Mouse (Mus musculus): ENCODE measurements at regions not wholly inside any gene's neighbourhood (a gene's known extent, or its start where the extent isn't known, plus 50 kb on each side); places are given as distances from the start of the nearest gene placed in this dataset.

GRCm38 (mm10) chr1:133504116-133504515 is 79.9 kb upstream of the Sox13 start:
- Histone ChIP-seq H3K4me2 (replicated peaks) (no peak overlapping the region), H3K4me1 (0 out of 2 replicates have a peak, but pooled peaks cover 6% of the 10 kb centered on the region), H3K9me3 (no peaks in the 10 kb centered on the region), H3K27ac (no peak overlapping the region), H3K4me3 (no peak overlapping the region), H3K9ac (no peak overlapping the region), H3K27me3 (no peaks in the 10 kb centered on the region), H3K36me3 (no peaks in the 10 kb centered on the region)
- no peak for ATAC-seq (ENCODE audit: low FRiP score, low read depth)
- 42% methylated on average over 3 of the region's 3 CpGs for WGBS

DNA sequence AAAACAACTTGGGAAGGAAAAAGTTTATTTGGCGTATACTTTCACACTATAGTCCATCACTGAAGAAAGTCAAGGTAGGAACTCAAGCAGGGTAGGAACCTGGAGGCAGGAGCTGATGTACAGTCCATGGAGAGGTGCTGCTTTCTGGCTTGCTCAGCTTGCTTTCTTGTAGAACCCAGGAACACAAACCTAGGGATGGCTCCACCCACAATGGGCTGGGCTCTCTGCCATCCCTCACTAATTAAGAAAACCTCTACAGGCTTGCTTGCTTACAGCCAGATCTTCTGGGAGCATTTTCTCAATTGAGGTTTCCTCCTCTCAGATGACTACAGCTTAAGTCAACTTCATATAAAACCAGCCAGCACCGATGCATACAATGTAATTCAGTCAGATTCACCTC is 79.2 kb upstream of the Sox13 start:
- WGBS: 83% methylated on average over 2 of the region's 2 CpGs
- no peaks in the 10 kb centered on the region for H3K36me3 ChIP-seq
- no peak overlapping the region for H3K4me3 ChIP-seq
- H3K9ac ChIP-seq: no peak overlapping the region
- H3K4me1 ChIP-seq: 0 out of 2 replicates have a peak, but pooled peaks cover 6% of the 10 kb centered on the region
- H3K9me3 ChIP-seq: no peaks in the 10 kb centered on the region
- H3K4me2 ChIP-seq (replicated peaks): no peak overlapping the region
- no peak for ATAC-seq (ENCODE audit: low FRiP score, low read depth)
- no peaks in the 10 kb centered on the region for H3K27me3 ChIP-seq
- H3K27ac ChIP-seq: no peak overlapping the region

DNA sequence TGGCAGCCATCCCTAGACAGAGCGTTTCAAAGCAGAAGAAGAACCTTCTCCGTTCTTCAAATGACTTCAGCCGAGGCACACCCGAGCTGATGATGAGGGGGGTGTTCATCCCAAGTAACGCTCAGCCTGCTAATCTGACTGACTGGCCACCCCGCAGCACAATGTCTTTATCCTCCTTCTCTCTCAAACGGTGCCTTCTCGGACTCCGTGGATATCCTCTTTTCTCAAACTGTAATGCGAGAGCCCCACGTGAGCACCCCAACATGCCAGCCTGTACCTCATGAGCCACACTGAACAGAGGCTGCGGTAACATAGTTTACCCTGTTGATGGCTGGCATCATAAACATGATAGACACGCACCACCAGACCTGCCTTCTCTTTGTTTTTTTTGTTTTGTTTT is 76.8 kb upstream of the Sox13 start:
- H3K9ac ChIP-seq: no peak overlapping the region
- no peak overlapping the region for H3K4me3 ChIP-seq
- 72% methylated on average over 13 of the region's 13 CpGs for WGBS
- no peak overlapping the region for H3K27ac ChIP-seq
- no peaks in the 10 kb centered on the region for H3K9me3 ChIP-seq
- no peaks in the 10 kb centered on the region for H3K27me3 ChIP-seq
- no peak for ATAC-seq (ENCODE audit: low FRiP score, low read depth)
- H3K4me1 ChIP-seq: 0 out of 2 replicates have a peak, but pooled peaks cover 6% of the 10 kb centered on the region
- no peaks in the 10 kb centered on the region for H3K36me3 ChIP-seq
- H3K4me2 ChIP-seq (replicated peaks): no peak overlapping the region

- Histone ChIP-seq H3K4me2 (replicated peaks) (peak overlapping the region; percentile 72), H3K4me1 (peaks cover 20% of the 10 kb centered on the region), H3K9ac (peak overlapping the region; percentile 60), H3K9me3 (no peaks in the 10 kb centered on the region), H3K4me3 (peak overlapping the region; percentile 37), H3K27me3 (no peaks in the 10 kb centered on the region), H3K36me3 (no peaks in the 10 kb centered on the region), H3K27ac (peak overlapping the region; percentile 61; the same call in 1 of the 2 replicates)
- ATAC-seq (ENCODE audit: low FRiP score, low read depth): peak; percentile 41
- 1% methylated on average over 29 of the region's 29 CpGs for WGBS
Observed at GRCm38 (mm10) chr1:133492986-133493741, 69.0 kb upstream of the Sox13 start.

DNA sequence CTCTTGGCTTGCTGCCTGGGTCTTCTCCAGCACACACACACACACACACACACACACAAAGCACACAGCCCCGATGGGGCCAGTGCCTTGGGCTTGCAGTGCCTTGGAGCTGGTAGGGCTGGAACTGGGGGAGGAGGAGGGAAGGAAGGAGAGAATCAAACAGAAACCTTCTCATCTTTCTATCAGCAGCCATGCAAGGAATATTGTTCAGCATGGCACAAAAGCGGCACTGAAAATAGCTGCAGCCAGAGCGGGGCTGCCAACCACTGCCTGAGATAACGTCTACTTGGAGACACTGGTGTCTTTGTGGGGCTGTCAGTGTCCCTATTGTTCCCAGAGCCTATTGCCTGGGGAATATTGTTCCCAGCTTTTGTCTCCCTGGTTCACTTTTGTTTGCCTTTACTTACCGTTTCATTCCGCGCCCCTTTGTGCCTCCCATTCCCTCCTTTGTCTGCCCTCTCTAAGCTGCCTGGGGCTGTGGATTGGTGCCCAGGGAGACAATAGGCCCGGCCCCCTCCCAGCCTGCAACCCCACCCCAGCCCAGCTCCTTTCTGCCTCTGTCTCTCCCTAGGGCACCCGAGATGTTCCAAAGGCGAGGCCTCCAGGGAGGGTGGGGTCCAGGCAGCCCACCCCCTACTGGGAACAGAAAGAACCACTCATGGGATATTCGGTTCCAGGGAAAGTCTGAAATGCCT is 68.3 kb upstream of the Sox13 start:
- Histone ChIP-seq H3K4me1 (peaks cover 20% of the 10 kb centered on the region), H3K9me3 (no peaks in the 10 kb centered on the region), H3K36me3 (no peaks in the 10 kb centered on the region), H3K9ac (peak overlapping the region; percentile 60), H3K27me3 (no peaks in the 10 kb centered on the region), H3K4me2 (replicated peaks) (peak overlapping the region; percentile 72), H3K4me3 (peak overlapping the region; percentile 37), H3K27ac (peak overlapping the region; percentile 61; the same call in 1 of the 2 replicates)
- ATAC-seq (ENCODE audit: low FRiP score, low read depth): peak; percentile 57
- 9% methylated on average over 11 of the region's 11 CpGs for WGBS

DNA sequence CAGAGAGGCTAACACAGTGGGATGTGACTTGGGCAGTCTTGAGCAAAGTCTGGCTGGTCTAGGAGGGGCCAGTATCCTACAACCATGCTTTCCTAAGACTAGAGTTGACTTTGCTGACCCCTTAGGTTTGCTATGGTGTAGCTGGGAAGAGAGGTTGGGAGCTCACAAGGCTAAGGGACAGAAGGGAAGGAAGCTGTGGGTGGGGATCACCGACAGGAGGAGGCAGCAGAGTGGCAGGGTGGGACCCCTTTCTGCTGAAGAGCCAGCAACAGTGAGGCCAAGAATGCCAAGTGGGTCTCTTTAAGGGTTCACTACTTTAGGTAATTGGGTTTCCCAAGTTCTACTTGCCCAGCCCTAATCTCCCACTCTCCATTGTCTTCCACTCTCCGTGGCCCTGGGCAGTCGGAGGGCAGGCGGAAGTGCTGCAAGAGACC is 67.7 kb upstream of the Sox13 start:
- peaks cover 20% of the 10 kb centered on the region for H3K4me1 ChIP-seq
- no peak overlapping the region for H3K27ac ChIP-seq
- no peaks in the 10 kb centered on the region for H3K27me3 ChIP-seq
- no peak overlapping the region for H3K9ac ChIP-seq
- H3K4me2 ChIP-seq (replicated peaks): peak overlapping the region; percentile 72
- WGBS: 48% methylated on average over 4 of the region's 4 CpGs
- no peak overlapping the region; the same call in 1 of the 2 replicates for H3K4me3 ChIP-seq
- no peaks in the 10 kb centered on the region for H3K9me3 ChIP-seq
- no peaks in the 10 kb centered on the region for H3K36me3 ChIP-seq
- ATAC-seq (ENCODE audit: low FRiP score, low read depth): no peak

DNA sequence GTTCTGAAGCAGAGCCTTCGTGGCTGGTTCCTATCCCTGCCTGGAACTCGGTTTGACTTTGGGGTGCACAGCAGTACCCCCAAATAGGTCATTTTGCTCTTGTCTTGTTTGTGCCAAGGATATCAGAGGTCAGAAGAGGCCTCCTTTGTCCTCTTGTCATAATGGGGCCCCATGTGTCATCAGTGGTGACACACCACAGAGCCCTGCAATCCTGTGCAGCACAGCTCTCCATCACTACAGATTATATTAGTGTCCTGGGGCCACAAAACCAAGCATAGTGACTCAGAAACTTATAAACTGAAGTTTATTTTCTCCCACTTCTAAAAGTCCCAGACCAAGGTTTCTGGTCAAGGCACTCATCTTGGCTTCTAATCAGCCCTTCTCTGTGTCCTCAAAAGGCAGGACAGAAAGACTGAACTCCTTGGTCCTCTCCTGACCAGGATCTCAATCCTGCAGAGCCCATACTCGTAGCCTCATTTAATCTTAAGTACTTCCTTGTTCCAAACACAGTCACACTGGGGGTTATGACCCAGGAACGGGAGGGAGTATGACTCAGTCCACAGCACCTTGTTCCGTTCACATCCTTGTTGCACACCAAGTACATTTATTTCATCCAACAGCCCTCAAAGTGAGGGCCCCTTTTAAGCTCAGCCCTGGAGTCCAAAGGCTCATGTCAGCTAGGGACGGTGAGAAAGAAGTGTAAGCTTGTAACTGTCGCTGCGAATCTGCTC is 63.2 kb upstream of the Sox13 start:
- no peaks in the 10 kb centered on the region for H3K36me3 ChIP-seq
- no peak overlapping the region for H3K4me3 ChIP-seq
- no peak overlapping the region for H3K9ac ChIP-seq
- peaks cover 10% of the 10 kb centered on the region for H3K4me1 ChIP-seq
- no peak overlapping the region for H3K4me2 ChIP-seq (replicated peaks)
- WGBS: 70% methylated on average over 8 of the region's 8 CpGs
- H3K27me3 ChIP-seq: no peaks in the 10 kb centered on the region
- H3K27ac ChIP-seq: no peak overlapping the region
- ATAC-seq (ENCODE audit: low FRiP score, low read depth): no peak
- no peaks in the 10 kb centered on the region for H3K9me3 ChIP-seq

DNA sequence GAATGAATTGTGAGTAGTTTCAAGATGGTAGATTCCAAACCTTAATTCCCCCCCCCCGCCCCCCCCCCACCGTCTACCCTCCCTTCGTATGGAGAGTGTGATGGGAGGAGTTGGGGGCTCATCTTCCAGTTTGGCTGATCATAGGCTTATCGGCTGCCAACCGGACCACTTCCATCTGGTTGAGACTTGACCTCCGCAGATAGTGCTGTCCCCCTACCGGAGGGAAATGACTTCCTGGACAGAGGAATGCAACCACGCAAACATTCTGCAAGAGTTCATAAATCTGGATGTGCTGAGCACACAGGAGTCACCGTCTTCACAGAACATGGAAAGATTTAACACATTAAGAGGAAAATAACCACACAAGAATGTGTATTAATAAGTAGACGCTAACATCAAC is 62.2 kb upstream of the Sox13 start:
- Histone ChIP-seq H3K4me1 (0 out of 2 replicates have a peak, but pooled peaks cover 6% of the 10 kb centered on the region), H3K27ac (no peak overlapping the region)
- 38% methylated on average over 10 of the region's 10 CpGs for WGBS

DNA sequence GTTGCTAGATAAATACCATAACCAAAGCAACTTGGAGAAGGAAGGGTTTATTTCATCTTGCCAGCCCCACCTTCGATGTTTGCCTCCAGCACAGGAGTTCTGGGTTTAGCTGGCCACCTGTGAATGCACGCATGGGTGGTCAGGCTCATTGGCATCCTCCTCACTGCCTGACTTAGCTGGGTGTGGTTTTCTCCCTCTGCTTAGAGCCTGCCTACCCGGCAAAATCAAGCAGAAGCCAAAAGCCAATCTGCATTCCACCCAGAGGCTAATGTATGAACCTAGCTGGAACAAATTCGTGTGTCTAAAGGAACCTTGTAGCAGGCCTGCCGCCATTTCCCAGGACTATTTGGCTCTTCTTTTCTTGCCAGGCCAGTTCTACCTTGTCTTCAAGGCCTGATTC is 58.7 kb upstream of the Sox13 start:
- ATAC-seq (ENCODE audit: low FRiP score, low read depth): no peak
- H3K4me3 ChIP-seq: no peak overlapping the region
- 0 out of 2 replicates have a peak, but pooled peaks cover 6% of the 10 kb centered on the region for H3K4me1 ChIP-seq
- WGBS: 46% methylated on average over 5 of the region's 5 CpGs
- H3K27ac ChIP-seq: no peak overlapping the region
- no peaks in the 10 kb centered on the region for H3K27me3 ChIP-seq
- H3K36me3 ChIP-seq: no peaks in the 10 kb centered on the region
- H3K4me2 ChIP-seq (replicated peaks): no peak overlapping the region
- H3K9me3 ChIP-seq: no peaks in the 10 kb centered on the region
- H3K9ac ChIP-seq: no peak overlapping the region

More for the DNA sequence above, 62.2 kb upstream of the Sox13 start:
- Histone ChIP-seq H3K9ac (no peak overlapping the region), H3K4me2 (replicated peaks) (no peak overlapping the region), H3K4me3 (no peak overlapping the region), H3K27me3 (no peaks in the 10 kb centered on the region), H3K9me3 (no peaks in the 10 kb centered on the region), H3K36me3 (no peaks in the 10 kb centered on the region)
- ATAC-seq (ENCODE audit: low FRiP score, low read depth): no peak

- Histone ChIP-seq H3K4me3 (no peak overlapping the region), H3K4me2 (replicated peaks) (no peak overlapping the region), H3K27ac (no peak overlapping the region), H3K9ac (no peak overlapping the region), H3K27me3 (no peaks in the 10 kb centered on the region), H3K4me1 (0 out of 2 replicates have a peak, but pooled peaks cover 2% of the 10 kb centered on the region), H3K36me3 (no peaks in the 10 kb centered on the region), H3K9me3 (no peaks in the 10 kb centered on the region)
- no peak for ATAC-seq (ENCODE audit: low FRiP score, low read depth)
- WGBS: 70% methylated on average over 2 of the region's 2 CpGs
Observed at GRCm38 (mm10) chr1:133474546-133474945, 50.4 kb upstream of the Sox13 start.

Data from limb, embryonic 13.5 days (tissue).